Mouse (Mus musculus) v-Abl transformed pro-B cells (cell line): ENCODE results near the gene P2ry14.

ENCODE experiments used
- in situ Hi-C, 2 experiments: fragments of 400-800 bp; cut with MboI; formaldehyde crosslinking; loops; one replicate each; pipeline ENCODE4 v1.15.1; 2025; ENCODE audit not compliant: unreplicated experiment in 2 of 2

Gene P2ry14

GRCm38 (mm10) chr3:59153424-59153823, at the start of gene P2ry14:
Gene P2ry14 (minus strand): TSS chr3:59153618.
- in situ Hi-C loops: no loop called here

- in situ Hi-C loops: loop anchor here in 1 of 2 experiments (25.0 kb wide), 1 partner anchor 665 kb away; the partner anchor contains the start of gene Gm8298
These were observed 44.0 kb upstream of the P2ry14 start for GRCm38 (mm10) chr3:59197329-59197948.

GRCm38 (mm10) chr3:59194938-59195337, 41.5 kb upstream of the P2ry14 start, which contains the start of gene Gpr87:
Gene Gpr87 (minus strand): TSS chr3:59195104.
- in situ Hi-C loops: loop anchor here in 1 of 2 experiments (25.0 kb wide), 1 partner anchor 667 kb away; the partner anchor contains the start of gene Gm8298

GRCm38 (mm10) chr3:59194099-59194498, 40.7 kb upstream of the P2ry14 start:
- in situ Hi-C loops: loop anchor here in 1 of 2 experiments (25.0 kb wide), 1 partner anchor 668 kb away; the partner anchor contains the start of gene Gm8298

GRCm38 (mm10) chr3:59191674-59192073, 38.3 kb upstream of the P2ry14 start:
- in situ Hi-C loops: loop anchor here in 1 of 2 experiments (25.0 kb wide), 1 partner anchor 671 kb away; the partner anchor contains the start of gene Gm8298

- in situ Hi-C loops: loop anchor here (10.0 to 25.0 kb wide), 2 partner anchors 675 to 687 kb away; partner anchors contain the start of gene Gm8298 (in 1 of the 2)
These were observed 33.9 kb upstream of the P2ry14 start for GRCm38 (mm10) chr3:59187336-59187735.

GRCm38 (mm10) chr3:59185662-59186061, 32.2 kb upstream of the P2ry14 start:
- in situ Hi-C loops: loop anchor here (10.0 to 25.0 kb wide), 2 partner anchors 677 to 689 kb away; partner anchors contain the start of gene Gm8298 (in 1 of the 2)

- in situ Hi-C loops: loop anchor here (10.0 to 25.0 kb wide), 2 partner anchors 680 to 693 kb away; partner anchors contain the start of gene Gm8298 (in 1 of the 2)
These were observed 28.7 kb upstream of the P2ry14 start for GRCm38 (mm10) chr3:59182129-59182528.

- in situ Hi-C loops: loop anchor here (10.0 to 25.0 kb wide), 2 partner anchors 681 to 694 kb away; partner anchors contain the start of gene Gm8298 (in 1 of the 2)
These were observed 27.7 kb upstream of the P2ry14 start for GRCm38 (mm10) chr3:59181134-59181533.

- in situ Hi-C loops: loop anchor here in 1 of 2 experiments (5.0 to 25.0 kb wide), 4 partner anchors 148 to 878 kb away; partner anchors contain the start of gene Gm8298
These were observed 23.5 kb upstream of the P2ry14 start for GRCm38 (mm10) chr3:59176871-59177270.

GRCm38 (mm10) chr3:59175234-59175633, 21.8 kb upstream of the P2ry14 start:
- in situ Hi-C loops: loop anchor here in 1 of 2 experiments (5.0 to 25.0 kb wide), 4 partner anchors 150 to 880 kb away; partner anchors contain the start of gene Gm8298

GRCm38 (mm10) chr3:59174426-59175154, 21.2 kb upstream of the P2ry14 start:
- in situ Hi-C loops: loop anchor here (5.0 to 25.0 kb wide), 8 partner anchors 52 to 880 kb away; partner anchors contain the start of gene Gm8298 (in 1 of the 2)

GRCm38 (mm10) chr3:59169921-59170627, 16.7 kb upstream of the P2ry14 start:
- in situ Hi-C loops: loop anchor here (5.0 to 10.0 kb wide), 6 partner anchors 48 to 885 kb away; no protein-coding TSS in a partner anchor

GRCm38 (mm10) chr3:59169215-59169614, 15.8 kb upstream of the P2ry14 start:
- in situ Hi-C loops: no loop called here

- in situ Hi-C loops: no loop called here
These were observed 15.1 kb upstream of the P2ry14 start for GRCm38 (mm10) chr3:59168476-59168875.

GRCm38 (mm10) chr3:59167417-59168054, 14.1 kb upstream of the P2ry14 start:
- in situ Hi-C loops: no loop called here

GRCm38 (mm10) chr3:59160465-59160864, 7.0 kb upstream of the P2ry14 start:
- in situ Hi-C loops: no loop called here

- in situ Hi-C loops: no loop called here
These were observed 3.6 kb upstream of the P2ry14 start for GRCm38 (mm10) chr3:59157048-59157447.

- in situ Hi-C loops: no loop called here
These were observed 2.0 kb upstream of the P2ry14 start for GRCm38 (mm10) chr3:59155404-59155803.

GRCm38 (mm10) chr3:59154888-59155287, 1.5 kb upstream of the P2ry14 start:
- in situ Hi-C loops: no loop called here
